Mouse (Mus musculus) bone marrow, adult 2 months (tissue): ENCODE results near the gene Slco1a6. TPM values are rescaled to one million over a fixed set of nuclear protein-coding genes. Genes with fewer than 3 reads are reported as not detected.
"Not testable (repeated sequence)": the region's sequence is repeated elsewhere in the genome, so short reads cannot be mapped to it uniquely, and the experiment has no call there.

Experiments used
- H3K27ac ChIP-seq: fragments of 200-500 bp; 2 replicates; pipeline ENCODE4 v1.5.1; 2012; ENCODE audit warnings: low read depth, mild to moderate bottlenecking, control low read depth, inconsistent platforms, low read length; ENCODE audit not compliant: control insufficient read depth, poor library complexity, insufficient read depth
- H3K4me1 ChIP-seq: fragments of 200-500 bp; 2 replicates; pipeline ENCODE4 v1.6.1; 2011; ENCODE audit warnings: low read length; ENCODE audit not compliant: control insufficient read depth, insufficient read depth
- H3K4me3 ChIP-seq: fragments of 200-500 bp; replicated peaks from 2 replicates; pipeline ENCODE3; 2011; ENCODE audit warnings: mild to moderate bottlenecking, low read depth, low read length, control low read depth; ENCODE audit not compliant: control insufficient read depth
- CTCF ChIP-seq: fragments of 200-500 bp; IDR thresholded peaks from 2 replicates; pipeline ENCODE4 v1.5.1; 2011; ENCODE audit warnings: low read length, control low read depth; ENCODE audit not compliant: control insufficient read depth, insufficient read depth
- POLR2A ChIP-seq: fragments of 200-500 bp; IDR thresholded peaks from 2 replicates; pipeline ENCODE4 v1.6.1; 2011; ENCODE audit warnings: low read depth, mild to moderate bottlenecking, control low read depth, low read length, borderline replicate concordance; ENCODE audit not compliant: control insufficient read depth
- WGBS: fragments of 180-500 bp; shearing (Covaris S2); methylation state at CpG from one replicate; pipeline ENCODE4 v1.1.7; 2018; 5-methylcytosine and 5-hydroxymethylcytosine counted together
- polyA plus RNA-seq: library from polyadenylated mRNA; stranded (reverse); fragments of >200 nt; gene quantifications from 2 replicates; pipeline ENCODE4 v1.2.4, GENCODE M21; 2011; ENCODE audit warnings: low replicate concordance; ENCODE audit not compliant: missing spikeins, insufficient read depth, insufficient read length

The Slco1a6 gene
- polyA plus RNA-seq, 1 experiment: not detected

GRCm38 (mm10) chr6:142187426-142187825 is 20.9 kb downstream of the Slco1a6 start:
- H3K4me1 ChIP-seq: no peaks in the 10 kb centered on the region
- no peak overlapping the region for H3K27ac ChIP-seq
- 79% methylated on average over 3 of the region's 3 CpGs for WGBS
- no peak overlapping the region for H3K4me3 ChIP-seq
- TF ChIP-seq POLR2A (no peak), CTCF (no peak)

GRCm38 (mm10) chr6:142185868-142186415 is 22.4 kb downstream of the Slco1a6 start:
- Histone ChIP-seq H3K27ac (no peak overlapping the region), H3K4me1 (no peaks in the 10 kb centered on the region), H3K4me3 (no peak overlapping the region)
- WGBS: 67% methylated on average over 2 of the region's 2 CpGs
- TF ChIP-seq POLR2A (no peak), CTCF (no peak)

- H3K27ac ChIP-seq: no peak overlapping the region
- no peak for TF ChIP-seq POLR2A
- no peak for TF ChIP-seq CTCF
- H3K4me1 ChIP-seq: no peaks in the 10 kb centered on the region
- 70% methylated on average over 5 of the region's 5 CpGs for WGBS
- H3K4me3 ChIP-seq: no peak overlapping the region
These were observed 44.9 kb downstream of the Slco1a6 start for GRCm38 (mm10) chr6:142163406-142163805.

- TF ChIP-seq CTCF: no peak
- TF ChIP-seq POLR2A: no peak
- 88% methylated on average over 2 of the region's 2 CpGs for WGBS
- Histone ChIP-seq H3K4me1 (no peaks in the 10 kb centered on the region), H3K4me3 (no peak overlapping the region), H3K27ac (no peak overlapping the region)
These were observed 47.1 kb downstream of the Slco1a6 start for GRCm38 (mm10) chr6:142161171-142161570.

GRCm38 (mm10) chr6:142154081-142154480 is 54.2 kb downstream of the Slco1a6 start:
- not testable (repeated sequence) for H3K27ac ChIP-seq, H3K4me3 ChIP-seq, H3K4me1 ChIP-seq
- 65% methylated on average over 5 of the region's 10 CpGs for WGBS

GRCm38 (mm10) chr6:142148371-142148770 is 60.0 kb downstream of the Slco1a6 start:
- 76% methylated on average over 1 of the region's 1 CpGs for WGBS
- Histone ChIP-seq H3K4me1 (no peaks in the 10 kb centered on the region), H3K27ac (no peak overlapping the region), H3K4me3 (no peak overlapping the region)
- TF ChIP-seq CTCF (no peak), POLR2A (no peak)

- H3K4me3 ChIP-seq: no peak overlapping the region
- no peaks in the 10 kb centered on the region for H3K4me1 ChIP-seq
- no peak overlapping the region for H3K27ac ChIP-seq
- 89% methylated on average over 3 of the region's 3 CpGs for WGBS
- TF ChIP-seq CTCF (no peak), POLR2A (no peak)
These were observed 96.5 kb downstream of the Slco1a6 start for GRCm38 (mm10) chr6:142111667-142112305.

- 65% methylated on average over 3 of the region's 3 CpGs for WGBS
- TF ChIP-seq CTCF (no peak), POLR2A (no peak)
- H3K4me3 ChIP-seq: no peak overlapping the region
- no peaks in the 10 kb centered on the region for H3K4me1 ChIP-seq
- no peak overlapping the region for H3K27ac ChIP-seq
These were observed 117.2 kb downstream of the Slco1a6 start for GRCm38 (mm10) chr6:142091126-142091525.

- H3K4me1 ChIP-seq, H3K27ac ChIP-seq, H3K4me3 ChIP-seq: not testable (repeated sequence)
- 68% methylated on average over 3 of the region's 3 CpGs for WGBS
These were observed 150.0 kb downstream of the Slco1a6 start for GRCm38 (mm10) chr6:142058281-142058680.
